Mouse (Mus musculus): ENCODE measurements around the gene Itgam. TPM values are rescaled to one million over a fixed set of nuclear protein-coding genes. Genes with fewer than 3 reads are reported as not detected.

Itgam gene
- polyA plus RNA-seq (2014; fragmentation: Illumina TruSeq; extraction: RNeasy Lipid Tissue Mini Kit (QIAGEN cat#74804); ENCODE audit: low read depth, low replicate concordance): 4.1 TPM

DNA sequence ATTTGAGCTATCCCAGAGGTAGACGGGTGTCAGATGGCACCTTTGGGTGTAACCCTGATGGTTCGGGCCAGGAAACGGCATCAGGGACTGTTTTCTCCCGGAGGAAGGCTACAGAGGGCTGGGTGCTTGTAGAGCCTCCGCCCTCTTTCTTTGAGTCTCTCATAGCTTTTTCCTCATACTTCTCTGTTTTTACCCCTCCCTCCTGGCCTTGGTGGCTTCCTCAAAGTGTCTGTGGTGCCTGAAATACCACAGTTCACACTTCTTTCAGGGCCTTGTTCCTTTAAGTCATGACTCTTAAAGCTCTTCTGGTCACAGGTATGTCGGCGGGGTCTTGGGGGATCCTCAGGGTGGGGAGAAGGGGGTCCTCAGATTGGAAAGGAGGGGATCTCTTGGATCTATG lies at the start of gene Itgam, which contains the start of gene Gm49368:
TSS of gene Itgam (plus strand) at position 185 of the 400 bp plus-strand sequence.
TSS of gene Gm49368 (plus strand) at position 228 of the 400 bp plus-strand sequence.

DNA sequence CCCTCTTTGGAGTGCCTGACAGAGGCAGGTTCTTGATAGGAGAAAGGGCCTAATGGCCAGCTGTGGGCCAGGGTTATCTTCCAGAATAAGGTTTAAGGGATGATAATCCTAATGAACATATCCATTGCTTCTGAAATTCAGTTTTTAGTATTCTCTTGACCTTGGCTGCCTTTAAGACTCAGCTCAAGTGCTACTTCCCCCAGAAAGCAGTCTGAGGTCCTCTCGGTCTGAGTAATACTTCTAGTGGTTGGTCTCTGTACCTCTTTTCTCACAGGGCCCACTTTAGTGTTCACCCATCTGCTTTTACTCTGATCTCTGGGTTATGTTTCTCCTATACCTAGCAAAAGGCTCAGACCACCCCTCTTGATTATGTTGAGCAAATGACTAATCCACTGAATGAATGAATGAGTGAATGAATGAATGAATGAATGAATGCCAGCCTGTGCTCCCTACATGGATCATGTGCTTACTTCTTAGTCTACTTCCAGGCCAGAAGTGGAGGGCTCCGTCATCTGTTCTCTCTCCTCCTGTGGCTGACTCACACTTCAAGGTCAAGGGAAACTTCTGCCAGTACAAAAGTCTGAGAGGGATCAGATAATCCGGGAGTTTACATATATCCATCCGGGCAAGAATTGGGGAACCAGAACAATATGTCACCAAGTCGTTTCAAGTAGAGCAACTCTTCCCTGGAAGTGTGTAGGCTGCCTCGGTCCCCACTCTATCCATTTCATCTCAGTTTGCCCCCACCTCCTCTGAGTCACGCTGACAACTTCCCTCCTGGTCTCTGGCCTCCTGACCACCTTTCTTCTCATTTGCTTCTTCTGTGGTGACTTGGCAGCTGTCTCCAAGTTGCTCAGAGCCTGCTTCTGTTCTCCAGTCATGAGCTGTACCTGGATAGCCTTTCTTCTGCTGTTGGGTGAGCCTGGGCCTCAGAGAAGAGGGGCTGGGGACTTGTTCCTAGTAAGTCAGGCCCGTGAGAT lies 66.6 kb downstream of the Itgam start, which contains the start of gene Itgax:
TSS of gene Itgax (plus strand) at position 807 of the 980 bp plus-strand sequence.

DNA sequence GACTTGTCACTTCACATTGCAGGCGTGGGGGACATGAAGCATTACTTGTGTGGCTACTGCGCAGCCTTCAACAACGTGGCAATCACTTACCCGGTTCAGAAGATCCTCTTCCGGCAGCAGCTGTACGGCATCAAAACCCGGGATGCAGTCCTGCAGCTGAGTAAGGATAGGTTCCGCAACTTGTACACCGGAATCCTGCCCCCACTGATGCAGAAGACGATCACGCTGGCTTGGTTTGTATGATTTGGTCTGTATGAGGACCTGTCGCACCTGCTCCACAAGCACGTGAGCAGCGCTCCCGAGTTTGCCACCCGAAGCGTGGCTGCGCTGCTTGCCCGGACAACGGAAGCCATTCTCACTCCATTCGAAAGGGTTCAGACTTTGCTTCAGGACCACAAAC lies 91.6 kb downstream of the Itgam start, which contains the start of gene Itgad:
TSS of gene Itgad (plus strand) at position 301 of the 400 bp plus-strand sequence.

Other genes starting within 250 kb of the Itgam start
- 16.9 TPM for gene Stx4a, start 238.3 kb upstream of the Itgam start, polyA plus RNA-seq (2014; fragmentation: Illumina TruSeq; extraction: RNeasy Lipid Tissue Mini Kit (QIAGEN cat#74804); ENCODE audit: low read depth, low replicate concordance)
- 0.93 TPM for gene Stx1b, start 238.1 kb upstream of the Itgam start, polyA plus RNA-seq (2014; fragmentation: Illumina TruSeq; extraction: RNeasy Lipid Tissue Mini Kit (QIAGEN cat#74804); ENCODE audit: low read depth, low replicate concordance)
- 7.7 TPM for gene Zfp646, start 186.4 kb upstream of the Itgam start, polyA plus RNA-seq (2014; fragmentation: Illumina TruSeq; extraction: RNeasy Lipid Tissue Mini Kit (QIAGEN cat#74804); ENCODE audit: low read depth, low replicate concordance)
- 3.4 TPM for gene Zfp668, start 185.8 kb upstream of the Itgam start, polyA plus RNA-seq (2014; fragmentation: Illumina TruSeq; extraction: RNeasy Lipid Tissue Mini Kit (QIAGEN cat#74804); ENCODE audit: low read depth, low replicate concordance)
- not detected for gene Prss53, start 171.7 kb upstream of the Itgam start, polyA plus RNA-seq (2014; fragmentation: Illumina TruSeq; extraction: RNeasy Lipid Tissue Mini Kit (QIAGEN cat#74804); ENCODE audit: low read depth, low replicate concordance)
- gene Gm21974, start 167.2 kb upstream of the Itgam start, polyA plus RNA-seq (2014; fragmentation: Illumina TruSeq; extraction: RNeasy Lipid Tissue Mini Kit (QIAGEN cat#74804); ENCODE audit: low read depth, low replicate concordance): not detected
- gene Vkorc1, start 167.0 kb upstream of the Itgam start, polyA plus RNA-seq (2014; fragmentation: Illumina TruSeq; extraction: RNeasy Lipid Tissue Mini Kit (QIAGEN cat#74804); ENCODE audit: low read depth, low replicate concordance): 40.1 TPM
- 4.7 TPM for gene Bckdk, start 158.6 kb upstream of the Itgam start, polyA plus RNA-seq (2014; fragmentation: Illumina TruSeq; extraction: RNeasy Lipid Tissue Mini Kit (QIAGEN cat#74804); ENCODE audit: low read depth, low replicate concordance)
- gene Kat8, start 150.1 kb upstream of the Itgam start, polyA plus RNA-seq (2014; fragmentation: Illumina TruSeq; extraction: RNeasy Lipid Tissue Mini Kit (QIAGEN cat#74804); ENCODE audit: low read depth, low replicate concordance): 8.5 TPM
- gene Prss8, start 132.5 kb upstream of the Itgam start, polyA plus RNA-seq (2014; fragmentation: Illumina TruSeq; extraction: RNeasy Lipid Tissue Mini Kit (QIAGEN cat#74804); ENCODE audit: low read depth, low replicate concordance): not detected
- not detected for gene Prss36, start 115.9 kb upstream of the Itgam start, polyA plus RNA-seq (2014; fragmentation: Illumina TruSeq; extraction: RNeasy Lipid Tissue Mini Kit (QIAGEN cat#74804); ENCODE audit: low read depth, low replicate concordance)
- 456 TPM for gene Fus, start 95.2 kb upstream of the Itgam start, polyA plus RNA-seq (2014; fragmentation: Illumina TruSeq; extraction: RNeasy Lipid Tissue Mini Kit (QIAGEN cat#74804); ENCODE audit: low read depth, low replicate concordance)
- gene Pycard, start 68.8 kb upstream of the Itgam start, polyA plus RNA-seq (2014; fragmentation: Illumina TruSeq; extraction: RNeasy Lipid Tissue Mini Kit (QIAGEN cat#74804); ENCODE audit: low read depth, low replicate concordance): 2.3 TPM
- not detected for gene Trim72, start 58.7 kb upstream of the Itgam start, polyA plus RNA-seq (2014; fragmentation: Illumina TruSeq; extraction: RNeasy Lipid Tissue Mini Kit (QIAGEN cat#74804); ENCODE audit: low read depth, low replicate concordance)
- gene Gm49368, start within 50 bp of the Itgam start, polyA plus RNA-seq (2014; fragmentation: Illumina TruSeq; extraction: RNeasy Lipid Tissue Mini Kit (QIAGEN cat#74804); ENCODE audit: low read depth, low replicate concordance): not detected
- gene Itgax, start 66.9 kb downstream of the Itgam start, polyA plus RNA-seq (2014; fragmentation: Illumina TruSeq; extraction: RNeasy Lipid Tissue Mini Kit (QIAGEN cat#74804); ENCODE audit: low read depth, low replicate concordance): 0.99 TPM
- gene Itgad, start 91.7 kb downstream of the Itgam start, polyA plus RNA-seq (2014; fragmentation: Illumina TruSeq; extraction: RNeasy Lipid Tissue Mini Kit (QIAGEN cat#74804); ENCODE audit: low read depth, low replicate concordance): not detected
- not detected for gene Cox6a2, start 143.7 kb downstream of the Itgam start, polyA plus RNA-seq (2014; fragmentation: Illumina TruSeq; extraction: RNeasy Lipid Tissue Mini Kit (QIAGEN cat#74804); ENCODE audit: low read depth, low replicate concordance)
- gene Armc5, start 174.7 kb downstream of the Itgam start, polyA plus RNA-seq (2014; fragmentation: Illumina TruSeq; extraction: RNeasy Lipid Tissue Mini Kit (QIAGEN cat#74804); ENCODE audit: low read depth, low replicate concordance): 0.70 TPM
- 5.8 TPM for gene 9130023H24Rik, start 175.4 kb downstream of the Itgam start, polyA plus RNA-seq (2014; fragmentation: Illumina TruSeq; extraction: RNeasy Lipid Tissue Mini Kit (QIAGEN cat#74804); ENCODE audit: low read depth, low replicate concordance)
- 3.3 TPM for gene Tgfb1i1, start 184.2 kb downstream of the Itgam start, polyA plus RNA-seq (2014; fragmentation: Illumina TruSeq; extraction: RNeasy Lipid Tissue Mini Kit (QIAGEN cat#74804); ENCODE audit: low read depth, low replicate concordance)
- not detected for gene Slc5a2, start 203.0 kb downstream of the Itgam start, polyA plus RNA-seq (2014; fragmentation: Illumina TruSeq; extraction: RNeasy Lipid Tissue Mini Kit (QIAGEN cat#74804); ENCODE audit: low read depth, low replicate concordance)
- gene BC017158, start 235.5 kb downstream of the Itgam start, polyA plus RNA-seq (2014; fragmentation: Illumina TruSeq; extraction: RNeasy Lipid Tissue Mini Kit (QIAGEN cat#74804); ENCODE audit: low read depth, low replicate concordance): 4.4 TPM

All from adrenal gland, adult 10 weeks (tissue).